Mouse (Mus musculus) urinary bladder, postnatal 4 days (tissue): ENCODE measurements around the gene Trpt1.
A peak's percentile ranks its signal among the peaks of the same experiment; 100 is the strongest.

ENCODE experiments used
- DNase-seq, 2 experiments: peaks; one replicate each; pipeline ENCODE4 v3.0.0; 2021 to 2022; ENCODE audit warnings: low spot score in 2 of 2

The Trpt1 gene

DNA sequence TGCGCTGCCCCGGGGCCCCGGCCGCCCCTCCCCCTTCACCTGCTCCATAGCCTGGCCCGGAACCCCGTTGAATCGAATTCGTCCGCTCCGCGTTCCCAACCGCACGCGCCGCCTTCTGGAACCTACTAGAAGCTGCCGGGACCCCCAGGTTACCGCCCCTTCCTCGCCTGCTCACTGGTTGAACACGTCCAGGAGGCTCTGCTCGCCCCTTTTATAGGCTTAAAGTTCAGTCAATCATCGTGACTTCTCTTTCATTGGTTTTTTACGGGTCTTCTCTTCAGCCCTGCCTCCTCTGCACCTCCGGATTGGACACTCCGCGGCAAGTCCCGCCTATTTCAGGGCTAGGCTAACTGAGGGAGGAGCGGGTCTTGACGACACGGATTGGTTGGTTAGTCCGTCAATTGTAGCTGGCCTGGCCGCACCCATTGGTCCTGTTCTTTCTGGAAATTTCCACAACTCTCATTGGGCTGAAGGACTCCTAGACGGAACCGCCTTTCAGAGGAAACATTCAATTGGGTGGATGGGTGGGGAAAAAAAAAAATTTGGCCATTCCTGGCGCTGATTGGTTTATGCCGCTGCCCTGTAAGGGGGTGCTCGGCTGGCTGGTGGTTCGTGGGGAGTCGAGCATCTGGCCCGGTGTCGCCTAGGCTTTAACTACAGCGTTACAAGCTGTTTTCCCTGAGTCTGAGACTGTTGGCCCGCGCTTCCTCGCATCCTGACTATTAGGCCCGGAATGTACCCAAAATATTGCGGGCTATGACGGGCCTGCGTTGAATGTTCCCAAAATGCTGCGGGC lies 44.1 kb downstream of the Trpt1 start, which contains the start of gene Stip1:
Gene Stip1 (minus strand): TSS at position 127 of the 796 bp plus-strand sequence.
- peak; percentile 99 for DNase-seq

DNA sequence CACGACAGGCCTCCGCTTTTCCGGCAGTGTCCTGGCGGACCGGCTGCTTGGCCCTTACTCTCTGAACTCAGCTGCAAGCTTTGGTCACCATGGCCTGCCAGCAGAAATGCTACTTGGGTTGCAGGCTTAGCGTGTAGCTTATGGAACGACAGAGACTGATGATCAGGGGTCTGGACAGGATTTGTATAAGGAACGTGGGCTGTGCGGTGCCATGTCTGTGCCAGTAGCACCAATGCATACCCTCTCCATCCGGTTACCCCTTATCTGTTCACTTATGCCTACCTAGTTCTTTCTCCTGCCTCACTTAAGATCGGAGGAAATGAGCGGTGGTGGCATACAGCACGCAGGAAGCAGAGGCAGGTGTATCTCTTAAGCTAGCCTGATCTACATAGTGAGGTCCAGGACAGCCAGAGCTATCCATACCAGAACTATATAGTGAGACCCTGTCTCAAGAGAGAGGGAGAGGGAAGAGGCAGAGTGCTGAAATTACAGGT lies 44.8 kb downstream of the Trpt1 start:
- DNase-seq, result no peak

DNA sequence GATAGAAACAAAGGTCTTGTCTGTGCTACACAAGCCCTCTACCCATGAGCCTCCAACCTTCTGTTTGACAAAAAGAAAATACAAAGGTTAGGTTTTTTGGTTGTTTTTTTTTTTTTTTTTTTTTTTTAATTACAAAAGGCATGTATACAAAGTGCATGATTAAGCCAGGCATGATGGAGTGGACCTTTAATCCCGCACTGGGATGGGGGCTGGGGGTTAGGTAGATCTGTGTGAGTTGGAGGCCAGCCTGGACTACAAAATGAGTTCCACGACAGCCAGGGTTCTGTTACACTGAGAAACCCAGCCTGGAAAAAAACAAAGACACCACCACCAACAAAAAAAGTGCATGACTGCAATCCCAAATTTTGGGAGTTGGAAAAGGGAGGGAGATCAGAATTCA lies 45.2 kb downstream of the Trpt1 start:
- DNase-seq, result no peak

DNA sequence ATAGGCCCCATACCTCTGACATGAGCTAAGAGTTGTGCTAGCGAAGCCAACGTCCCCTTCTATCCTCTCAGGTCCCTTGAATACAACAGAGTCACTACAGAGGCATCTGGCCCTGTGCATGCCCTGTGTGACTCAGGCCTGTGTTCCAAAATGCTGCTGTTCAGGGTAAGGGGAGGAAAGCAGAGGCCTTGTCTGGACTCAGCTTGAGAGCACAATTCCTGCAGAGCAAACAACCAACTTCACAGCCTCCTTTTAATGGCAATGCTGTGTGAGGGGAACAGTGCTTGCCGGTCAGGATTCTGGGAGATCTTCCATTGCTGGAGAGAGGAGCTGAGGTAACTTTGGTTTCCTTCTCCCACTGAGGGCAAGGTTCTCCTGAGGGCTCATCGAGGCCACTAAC lies 48.3 kb downstream of the Trpt1 start:
- DNase-seq, result no peak

DNA sequence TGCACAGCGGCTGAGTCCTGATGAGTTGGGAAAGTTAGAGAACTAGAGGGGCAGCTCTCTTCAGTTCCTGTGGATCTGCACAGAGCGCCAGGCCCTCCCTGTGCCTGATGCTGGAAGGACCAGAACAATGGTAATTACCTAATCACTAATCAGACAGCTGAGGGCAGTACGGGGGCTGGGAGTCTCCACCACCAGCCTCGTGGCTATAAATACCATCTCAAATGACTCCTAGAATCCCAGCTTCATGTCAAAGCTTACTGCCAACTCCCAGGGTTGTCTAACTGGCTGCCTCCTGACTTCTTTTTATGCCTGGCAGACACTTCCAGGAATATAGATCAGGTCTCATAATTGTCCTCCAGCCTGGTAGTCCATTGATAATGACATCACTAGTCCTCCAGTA lies 48.8 kb downstream of the Trpt1 start:
- DNase-seq, result no peak
